Mouse (Mus musculus): ENCODE results near the gene Zc3hc1. TPM values are rescaled to one million over a fixed set of nuclear protein-coding genes. Genes with fewer than 3 reads are reported as not detected.

Zc3hc1 gene
- 69.2 and 77.7 TPM in 2 replicates for polyA plus RNA-seq (2015; fragmentation: Nextera tagmentation; extraction: Ambion mirVana)

- Histone ChIP-seq H3K9me3 (replicated peaks) (no peaks in the 10 kb centered on the region), H3K9ac (peak within 1 kb of the TSS; percentile 78), H3K4me1 (peaks cover 6% of the 10 kb centered on the region; the same call in 1 of the 2 replicates), H3K36me3 (ENCODE audit: poor library complexity, severe bottlenecking) (peaks cover 16% of the 10 kb centered on the region), H3K27me3 (no peaks in the 10 kb centered on the region), H3K4me2 (peak within 1 kb of the TSS; percentile 57), H3K4me3 (peak within 1 kb of the TSS; percentile 81), H3K27ac (peak within 1 kb of the TSS; percentile 51; the same call in 1 of the 2 replicates)
- peak; percentile 89 for ATAC-seq
- WGBS: 18% methylated on average over 33 of the region's 33 CpGs
These were observed at the start of gene Zc3hc1 for GRCm38 (mm10) chr6:30390714-30391697. Zc3hc1 (minus strand) TSS chr6:30391028.

DNA sequence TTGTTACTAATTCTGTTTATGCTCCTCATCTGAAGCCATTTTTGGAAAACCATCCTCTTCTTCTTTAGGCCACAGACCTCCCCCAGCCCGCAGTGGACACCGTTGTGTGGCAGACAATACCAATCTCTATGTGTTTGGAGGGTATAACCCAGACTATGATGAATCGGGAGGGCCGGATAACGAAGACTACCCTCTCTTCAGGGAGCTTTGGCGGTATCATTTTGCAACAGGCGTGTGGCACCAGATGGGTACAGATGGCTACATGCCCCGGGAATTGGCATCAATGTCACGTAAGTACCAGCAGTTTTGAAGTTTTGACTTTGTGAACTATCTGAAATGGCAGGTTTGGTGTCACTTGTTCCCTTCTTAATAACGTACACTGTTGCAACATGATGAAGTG lies 48.7 kb upstream of the Zc3hc1 start:
- H3K27ac ChIP-seq: no peak overlapping the region
- H3K9ac ChIP-seq: no peak overlapping the region
- no peak overlapping the region for H3K4me2 ChIP-seq
- no peaks in the 10 kb centered on the region for H3K9me3 ChIP-seq (replicated peaks)
- H3K27me3 ChIP-seq: no peaks in the 10 kb centered on the region
- H3K36me3 ChIP-seq (ENCODE audit: poor library complexity, severe bottlenecking): peaks cover 48% of the 10 kb centered on the region
- no peak overlapping the region for H3K4me3 ChIP-seq
- WGBS: 91% methylated on average over 10 of the region's 10 CpGs
- H3K4me1 ChIP-seq: no peaks in the 10 kb centered on the region
- ATAC-seq: no peak

- Histone ChIP-seq H3K36me3 (ENCODE audit: poor library complexity, severe bottlenecking) (peaks cover 23% of the 10 kb centered on the region), H3K9ac (no peak overlapping the region), H3K9me3 (replicated peaks) (no peaks in the 10 kb centered on the region), H3K4me1 (no peaks in the 10 kb centered on the region), H3K27ac (no peak overlapping the region), H3K4me2 (no peak overlapping the region), H3K4me3 (no peak overlapping the region), H3K27me3 (no peaks in the 10 kb centered on the region)
- no peak for ATAC-seq
- 85% methylated on average over 3 of the region's 3 CpGs for WGBS
These were observed 46.2 kb upstream of the Zc3hc1 start for GRCm38 (mm10) chr6:30437054-30437453.

DNA sequence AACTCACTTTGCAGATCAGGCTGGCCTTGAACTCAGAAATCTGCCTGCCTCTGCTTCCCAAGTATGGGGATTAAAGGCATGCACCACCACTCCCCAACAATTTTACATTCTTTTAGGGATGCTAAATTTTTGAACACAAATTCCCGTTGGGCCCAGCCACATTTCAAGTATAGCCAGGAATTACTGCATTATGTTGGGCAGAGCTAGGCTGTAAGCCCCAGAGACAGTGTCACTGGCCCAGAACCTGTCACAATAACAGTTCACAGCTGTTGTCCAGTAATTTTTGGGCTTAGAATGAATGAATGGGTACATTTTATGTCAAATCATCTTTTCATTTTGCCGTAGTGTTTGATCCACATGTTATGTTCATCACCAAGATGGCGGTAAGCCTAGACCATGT lies 45.6 kb upstream of the Zc3hc1 start:
- Histone ChIP-seq H3K4me1 (no peaks in the 10 kb centered on the region), H3K4me3 (no peak overlapping the region), H3K27me3 (no peaks in the 10 kb centered on the region), H3K36me3 (ENCODE audit: poor library complexity, severe bottlenecking) (peaks cover 17% of the 10 kb centered on the region), H3K9ac (no peak overlapping the region), H3K4me2 (no peak overlapping the region), H3K9me3 (replicated peaks) (no peaks in the 10 kb centered on the region), H3K27ac (no peak overlapping the region)
- WGBS: 94% methylated on average over 3 of the region's 3 CpGs
- ATAC-seq: no peak

DNA sequence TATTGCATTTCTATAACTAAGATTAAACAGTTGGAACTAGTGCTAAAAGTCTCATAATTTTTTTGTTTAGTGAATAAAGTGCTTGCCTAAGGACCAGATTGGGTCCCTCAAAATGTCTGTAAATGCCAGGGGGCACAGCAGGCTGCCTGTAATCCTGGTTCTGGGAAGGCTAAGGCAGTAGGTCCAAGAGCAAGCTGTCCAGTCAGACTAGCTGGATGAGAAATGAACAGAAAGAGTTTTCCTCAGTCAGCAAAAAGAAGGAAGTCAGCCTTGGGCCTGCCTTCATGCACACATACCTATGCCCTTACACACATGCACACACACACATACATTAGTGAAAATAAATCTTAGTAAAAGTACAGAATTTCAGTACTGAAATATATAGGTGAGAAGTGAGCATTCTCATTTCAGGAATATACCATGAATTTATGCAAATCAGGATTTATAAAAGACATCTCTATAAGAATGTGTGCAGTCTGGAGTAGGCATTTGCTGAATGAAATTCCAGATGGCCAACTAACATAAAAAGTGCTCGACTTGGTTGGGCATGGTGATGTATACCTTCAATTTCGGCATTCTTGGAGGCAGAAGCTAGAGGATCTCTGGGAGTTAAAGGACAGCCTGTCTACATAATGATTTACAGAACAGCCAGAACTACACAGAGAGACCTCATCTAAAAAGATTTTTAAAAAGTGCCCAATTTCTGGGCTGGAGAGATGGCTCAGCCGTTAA lies 41.8 kb upstream of the Zc3hc1 start:
- Histone ChIP-seq H3K36me3 (ENCODE audit: poor library complexity, severe bottlenecking) (no peaks in the 10 kb centered on the region; the same call in 1 of the 2 replicates), H3K27me3 (no peaks in the 10 kb centered on the region), H3K9ac (no peak overlapping the region), H3K4me2 (no peak overlapping the region), H3K4me1 (no peaks in the 10 kb centered on the region), H3K9me3 (replicated peaks) (no peaks in the 10 kb centered on the region), H3K27ac (no peak overlapping the region), H3K4me3 (no peak overlapping the region)
- ATAC-seq: no peak
- 86% methylated on average over 3 of the region's 3 CpGs for WGBS

DNA sequence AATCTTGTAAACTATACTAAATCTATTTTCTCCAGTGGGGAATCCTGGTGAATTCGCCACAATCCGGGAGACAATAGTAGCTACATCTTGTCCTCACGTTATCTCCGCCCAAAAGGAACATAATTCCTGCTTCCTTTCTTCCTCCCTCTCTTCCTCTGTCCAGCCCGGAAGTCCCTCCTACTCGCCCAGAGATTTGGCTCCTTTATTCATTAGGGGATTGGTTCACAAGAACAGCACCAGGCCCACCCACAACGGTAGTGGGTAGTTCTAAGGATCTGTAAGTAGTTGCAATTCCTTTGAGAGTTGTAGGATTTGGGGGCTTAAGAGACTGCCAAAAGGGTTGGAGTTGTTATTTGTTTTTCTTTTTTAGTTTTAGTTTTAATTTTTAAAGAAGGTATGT lies 26.0 kb upstream of the Zc3hc1 start:
- H3K4me3 ChIP-seq: no peak overlapping the region
- H3K4me1 ChIP-seq: no peaks in the 10 kb centered on the region
- no peaks in the 10 kb centered on the region for H3K9me3 ChIP-seq (replicated peaks)
- no peak overlapping the region for H3K27ac ChIP-seq
- no peak overlapping the region for H3K9ac ChIP-seq
- H3K27me3 ChIP-seq: no peaks in the 10 kb centered on the region
- no peak overlapping the region for H3K4me2 ChIP-seq
- peaks cover 20% of the 10 kb centered on the region for H3K36me3 ChIP-seq (ENCODE audit: poor library complexity, severe bottlenecking)
- no peak for ATAC-seq
- 80% methylated on average over 7 of the region's 7 CpGs for WGBS

DNA sequence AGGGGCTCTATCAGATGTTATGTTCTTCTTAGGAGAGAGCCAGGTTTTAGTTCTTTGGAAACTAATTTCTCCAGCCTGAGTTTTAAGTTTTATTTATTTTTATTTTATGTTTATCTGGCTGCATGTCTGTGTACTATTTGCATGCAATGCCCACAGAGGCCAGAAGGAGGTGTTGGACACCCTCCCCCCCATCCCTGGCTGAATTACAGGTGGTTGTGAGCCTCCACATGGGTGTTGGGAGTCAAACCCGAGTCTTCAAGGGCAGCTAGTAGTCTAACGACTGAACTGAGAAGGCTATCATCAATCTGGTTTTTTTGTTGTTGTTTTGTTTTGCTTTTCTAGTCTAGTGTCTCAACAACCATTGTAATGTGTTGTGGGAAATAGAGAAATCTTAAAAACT lies 25.3 kb upstream of the Zc3hc1 start:
- Histone ChIP-seq H3K27me3 (no peaks in the 10 kb centered on the region), H3K9me3 (replicated peaks) (no peaks in the 10 kb centered on the region), H3K27ac (no peak overlapping the region), H3K36me3 (ENCODE audit: poor library complexity, severe bottlenecking) (peaks cover 13% of the 10 kb centered on the region), H3K4me2 (no peak overlapping the region), H3K4me1 (no peaks in the 10 kb centered on the region), H3K4me3 (no peak overlapping the region), H3K9ac (no peak overlapping the region)
- ATAC-seq: no peak
- WGBS: 74% methylated on average over 2 of the region's 2 CpGs

GRCm38 (mm10) chr6:30411311-30411710 lies 20.5 kb upstream of the Zc3hc1 start:
- Histone ChIP-seq H3K36me3 (ENCODE audit: poor library complexity, severe bottlenecking) (peaks cover 4% of the 10 kb centered on the region; the same call in 1 of the 2 replicates), H3K27me3 (no peaks in the 10 kb centered on the region), H3K4me1 (no peaks in the 10 kb centered on the region), H3K9ac (no peak overlapping the region), H3K4me3 (no peak overlapping the region), H3K27ac (no peak overlapping the region), H3K4me2 (no peak overlapping the region), H3K9me3 (replicated peaks) (no peaks in the 10 kb centered on the region)
- 89% methylated on average over 4 of the region's 4 CpGs for WGBS
- no peak for ATAC-seq

DNA sequence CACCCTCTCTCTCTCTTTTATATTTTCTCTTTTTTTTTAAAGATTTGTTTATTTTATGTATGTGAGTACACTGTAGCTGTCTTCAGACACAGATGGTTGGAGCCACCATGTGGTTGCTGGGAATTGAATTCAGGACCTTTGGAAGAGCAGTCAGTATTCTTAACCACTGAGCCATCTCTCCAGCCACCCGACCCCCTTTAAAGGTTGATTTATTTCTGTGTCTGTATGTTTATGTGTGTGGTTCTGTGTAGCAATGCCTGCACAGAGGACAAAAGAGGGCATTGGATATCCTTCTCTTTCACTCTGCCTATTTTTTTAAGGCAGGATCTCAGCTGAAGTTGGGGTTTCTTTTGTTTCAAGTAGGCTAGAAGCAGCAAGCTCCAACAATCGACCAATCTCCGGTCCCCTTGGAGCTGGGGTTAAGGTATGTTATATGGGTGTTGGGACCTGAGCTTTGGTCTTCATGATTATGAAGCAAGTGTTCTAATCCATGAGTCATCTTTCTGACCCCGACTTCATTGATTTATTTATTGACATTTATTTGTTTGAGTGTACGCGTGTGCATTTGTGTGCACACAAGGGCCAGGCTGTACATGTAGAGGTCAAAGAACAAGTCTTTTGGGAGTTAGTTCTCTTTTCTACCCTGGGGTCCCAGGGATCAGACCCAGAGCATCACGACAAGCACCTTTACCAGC lies 18.7 kb upstream of the Zc3hc1 start:
- Histone ChIP-seq H3K9ac (no peak overlapping the region), H3K27ac (no peak overlapping the region), H3K36me3 (ENCODE audit: poor library complexity, severe bottlenecking) (peaks cover 4% of the 10 kb centered on the region; the same call in 1 of the 2 replicates), H3K27me3 (no peaks in the 10 kb centered on the region), H3K9me3 (replicated peaks) (no peaks in the 10 kb centered on the region), H3K4me1 (peaks cover 4% of the 10 kb centered on the region; the same call in 1 of the 2 replicates), H3K4me3 (no peak overlapping the region), H3K4me2 (no peak overlapping the region)
- 93% methylated on average over 7 of the region's 7 CpGs for WGBS
- ATAC-seq: no peak

DNA sequence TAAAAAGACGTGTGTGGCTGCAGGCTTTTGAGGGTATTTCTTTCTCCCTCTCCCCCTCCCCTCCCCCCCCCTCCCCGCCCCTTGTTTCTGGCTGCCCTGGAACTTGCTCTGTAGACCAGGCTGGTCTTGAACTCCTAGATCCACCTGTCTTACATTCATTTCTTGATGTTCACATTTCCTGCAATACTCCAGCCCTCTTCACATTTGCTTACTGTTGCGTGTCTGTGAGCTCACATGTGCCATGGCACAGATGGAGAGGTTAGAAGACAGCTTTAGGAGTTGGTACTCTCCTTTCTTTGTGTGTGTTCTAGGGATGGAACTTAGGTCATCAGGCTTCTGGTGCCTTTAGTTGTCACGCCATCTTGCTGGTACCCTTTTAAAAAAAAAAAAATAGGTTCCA lies 17.4 kb upstream of the Zc3hc1 start:
- Histone ChIP-seq H3K4me2 (no peak overlapping the region), H3K9ac (no peak overlapping the region), H3K27me3 (no peaks in the 10 kb centered on the region), H3K4me3 (no peak overlapping the region), H3K27ac (no peak overlapping the region), H3K4me1 (peaks cover 12% of the 10 kb centered on the region; the same call in 1 of the 2 replicates), H3K9me3 (replicated peaks) (no peaks in the 10 kb centered on the region), H3K36me3 (ENCODE audit: poor library complexity, severe bottlenecking) (peaks cover 4% of the 10 kb centered on the region; the same call in 1 of the 2 replicates)
- ATAC-seq: no peak
- WGBS: 91% methylated on average over 3 of the region's 4 CpGs

- Histone ChIP-seq H3K9me3 (replicated peaks) (no peaks in the 10 kb centered on the region), H3K27me3 (no peaks in the 10 kb centered on the region), H3K36me3 (ENCODE audit: poor library complexity, severe bottlenecking) (no peaks in the 10 kb centered on the region), H3K4me2 (peak overlapping the region; percentile 32; the same call in 1 of the 2 replicates), H3K4me1 (peaks cover 22% of the 10 kb centered on the region; the same call in 1 of the 2 replicates), H3K27ac (no peak overlapping the region), H3K4me3 (no peak overlapping the region), H3K9ac (no peak overlapping the region)
- 80% methylated on average over 5 of the region's 5 CpGs for WGBS
- no peak for ATAC-seq
These were observed 13.8 kb upstream of the Zc3hc1 start for GRCm38 (mm10) chr6:30404671-30405070.
